Mouse (Mus musculus): ENCODE measurements around the gene Vmo1.
"Not testable (repeated sequence)": the region's sequence is repeated elsewhere in the genome, so short reads cannot be mapped to it uniquely, and the experiment has no call there.

Gene Vmo1

DNA sequence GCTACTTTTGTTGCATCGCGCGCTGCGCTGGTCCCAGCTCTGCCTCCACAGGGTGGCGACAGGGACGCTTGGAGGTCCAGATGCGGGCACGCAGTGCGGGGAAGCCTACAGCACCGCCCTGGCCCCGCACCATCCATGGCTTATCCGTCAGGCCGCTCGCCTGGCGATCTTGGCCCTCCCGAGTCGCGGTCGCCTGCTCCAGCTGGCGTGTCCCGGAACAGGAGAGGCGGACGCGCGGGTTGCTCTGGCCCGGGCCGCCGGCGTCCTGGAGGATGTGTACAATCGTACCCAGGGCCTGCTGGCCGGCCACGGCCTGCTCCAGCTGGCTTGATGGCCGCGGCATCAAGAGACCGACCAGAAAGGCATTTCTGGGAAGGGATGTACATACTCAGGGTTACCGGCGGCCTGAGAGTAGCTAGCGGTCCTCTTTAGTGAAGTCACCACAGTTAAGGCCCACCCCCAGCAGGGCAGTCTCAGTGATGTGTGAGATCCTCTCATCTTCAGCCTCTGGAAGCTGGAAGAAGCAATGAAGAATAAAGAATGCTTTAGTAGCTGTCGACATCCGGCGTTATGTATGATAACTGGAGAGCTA is 5.9 kb upstream of the Vmo1 start:
- in situ Hi-C loops (cut with MboI, MseI), result loop anchor here (5.0 kb wide), 1 partner anchor 237 kb away; no protein-coding TSS in a partner anchor

DNA sequence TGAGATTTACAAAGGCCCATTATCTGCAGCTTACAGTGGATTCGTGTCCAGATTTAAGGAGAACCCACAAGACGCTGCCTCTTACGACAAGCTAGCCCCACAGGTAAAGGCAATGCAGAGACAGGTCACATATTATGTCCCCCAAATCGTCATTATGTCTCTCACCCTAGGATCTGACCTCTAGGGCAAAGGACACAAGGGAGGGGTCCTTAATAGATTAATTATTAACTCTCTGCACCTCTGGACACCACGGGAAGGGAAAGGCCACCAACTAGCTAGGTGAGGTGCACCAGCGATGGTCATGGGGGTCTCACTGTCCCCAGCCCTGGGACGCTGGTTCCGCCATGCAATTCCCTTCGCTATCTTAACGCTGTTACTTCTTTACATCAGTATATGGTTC is 4.5 kb upstream of the Vmo1 start, which contains the start of gene Gltpd2:
Gene Gltpd2, plus strand, starts transcription at position 274 of the 400 bp plus-strand sequence.
- in situ Hi-C loops (cut with MboI, MseI), result no loop called here

- in situ Hi-C loops (cut with MboI, MseI), result no loop called here
These were observed 4.0 kb upstream of the Vmo1 start for GRCm38 (mm10) chr11:70518436-70518835.

- in situ Hi-C loops (cut with MboI, MseI), result no loop called here
These were observed 1.9 kb upstream of the Vmo1 start for GRCm38 (mm10) chr11:70516352-70516751.

DNA sequence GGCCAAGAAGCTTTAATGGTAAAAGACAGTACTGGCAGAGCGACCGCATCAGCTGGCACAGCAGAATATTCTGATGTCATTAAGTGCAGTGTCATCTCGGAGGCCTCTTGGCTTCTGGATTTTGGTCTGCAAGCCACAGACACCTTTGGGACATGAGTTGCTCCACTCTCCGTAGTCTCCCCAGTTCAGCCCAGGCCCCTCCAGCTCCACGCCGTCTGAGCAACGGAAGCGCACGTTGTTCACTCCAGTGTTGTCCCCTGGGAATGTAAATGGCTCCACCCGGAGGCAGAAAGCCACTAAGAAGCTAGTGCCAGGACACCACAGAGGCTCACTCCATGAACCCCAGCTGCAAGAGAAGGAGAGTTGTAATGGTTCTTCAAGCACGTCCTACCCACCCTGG is 896 bp downstream of the Vmo1 start:
- in situ Hi-C loops (cut with MboI, MseI), result no loop called here

- in situ Hi-C loops (cut with MboI, MseI), result no loop called here
These were observed 1.6 kb downstream of the Vmo1 start for GRCm38 (mm10) chr11:70512709-70513342.

GRCm38 (mm10) chr11:70511825-70512224 is 2.6 kb downstream of the Vmo1 start:
- in situ Hi-C loops (cut with MboI, MseI), result no loop called here

DNA sequence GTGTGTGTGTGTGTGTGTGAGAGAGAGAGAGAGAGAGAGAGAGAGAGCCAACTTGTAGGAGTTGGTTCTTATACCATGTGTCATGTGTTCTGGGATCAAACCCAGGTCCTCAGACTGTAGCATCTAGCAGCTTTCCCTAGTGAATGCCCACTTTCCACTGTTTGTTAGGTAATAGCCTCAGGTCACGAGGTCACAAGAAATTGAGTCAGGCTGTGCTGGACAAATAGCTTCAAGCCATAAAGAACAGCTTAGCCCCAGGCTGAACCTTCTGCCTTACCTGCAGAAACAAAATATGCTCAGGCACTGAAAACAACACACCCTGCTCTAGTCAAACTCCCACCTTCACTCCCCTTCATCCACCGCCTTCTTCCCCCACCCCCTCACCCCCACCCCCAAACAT is 3.2 kb downstream of the Vmo1 start:
- in situ Hi-C loops (cut with MboI, MseI), result no loop called here

DNA sequence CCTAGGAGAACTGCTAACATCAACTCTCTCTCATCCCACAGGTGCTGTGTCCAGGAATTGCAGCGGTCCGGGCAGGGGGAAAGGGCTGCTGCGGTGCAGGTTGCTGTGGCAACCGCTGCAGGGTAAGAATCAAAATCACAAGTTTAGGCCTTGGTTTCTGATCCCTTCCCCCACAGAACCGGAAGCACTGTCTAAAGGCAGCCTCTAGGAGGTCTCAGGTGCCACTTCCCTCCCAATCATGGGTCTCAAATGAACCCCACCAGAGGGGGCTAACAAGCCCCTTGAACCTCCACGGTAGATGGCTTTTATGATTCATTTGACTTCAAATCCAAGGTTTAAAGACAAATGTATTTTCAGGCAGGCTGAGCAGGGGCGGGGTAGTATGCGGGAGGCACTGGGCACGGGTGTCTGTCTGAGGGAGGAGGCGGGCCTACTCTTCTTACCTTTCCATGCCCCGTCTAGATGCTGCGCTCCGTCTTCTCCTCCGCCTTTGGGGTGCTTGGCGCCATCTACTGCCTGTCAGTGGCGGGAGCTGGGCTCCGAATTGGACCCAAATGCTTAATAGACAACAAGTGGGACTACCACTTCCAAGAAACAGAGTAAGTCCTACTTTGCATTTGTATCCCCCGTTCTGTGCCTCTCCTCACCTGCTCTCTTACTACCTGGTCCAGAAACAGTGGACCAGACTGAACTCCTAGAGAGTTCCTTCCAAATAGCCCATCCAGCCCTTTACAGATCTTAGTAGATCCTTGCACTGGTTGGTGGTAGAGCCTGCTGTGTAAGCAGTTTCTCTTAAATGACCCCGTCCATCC is 4.5 kb downstream of the Vmo1 start:
- in situ Hi-C loops (cut with MboI, MseI), result loop anchor here (5.0 kb wide), 1 partner anchor 98 kb away; the partner anchor contains the start of gene Pelp1

DNA sequence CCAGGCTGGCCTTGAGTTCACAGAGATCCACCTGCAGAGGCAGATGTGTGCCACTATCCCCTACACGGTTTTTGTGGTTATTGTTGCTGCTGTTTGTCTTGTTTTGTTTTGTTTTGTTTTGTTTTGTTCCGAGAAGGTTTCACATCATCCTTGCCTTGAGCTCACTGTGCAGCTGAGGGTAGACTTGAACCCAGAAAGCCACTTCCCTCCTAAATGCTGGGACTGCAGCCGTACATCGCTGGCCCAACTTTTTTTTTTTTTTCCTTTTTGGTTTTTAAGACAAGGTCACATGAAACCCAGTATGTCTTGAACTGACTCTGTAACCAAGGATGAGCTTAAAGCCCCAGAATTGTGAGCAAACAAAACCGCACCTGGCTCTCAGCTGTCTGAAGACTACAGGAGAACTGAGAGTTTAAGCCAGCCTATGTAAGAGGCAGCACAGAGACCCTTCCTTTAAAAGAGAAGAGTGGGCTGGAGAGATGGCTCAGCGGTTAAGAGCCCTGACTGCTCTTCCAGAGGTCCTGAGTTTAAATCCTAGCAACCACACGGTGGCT is 7.4 kb downstream of the Vmo1 start:
- in situ Hi-C loops (cut with MboI, MseI), result loop anchor here (5.0 kb wide), 1 partner anchor 95 kb away; the partner anchor contains the start of gene Pelp1

- in situ Hi-C loops (cut with MboI, MseI), result loop anchor here (5.0 kb wide), 1 partner anchor 94 kb away; the partner anchor contains the start of gene Pelp1
These were observed 8.0 kb downstream of the Vmo1 start for GRCm38 (mm10) chr11:70506385-70506784.

- in situ Hi-C loops (cut with MboI, MseI), result loop anchor here (5.0 kb wide), 1 partner anchor 93 kb away; the partner anchor contains the start of gene Pelp1
These were observed 9.4 kb downstream of the Vmo1 start, which contains the start of gene Tm4sf5 for GRCm38 (mm10) chr11:70504970-70505369. TSS of gene Tm4sf5 (plus strand) at chr11:70505244.

DNA sequence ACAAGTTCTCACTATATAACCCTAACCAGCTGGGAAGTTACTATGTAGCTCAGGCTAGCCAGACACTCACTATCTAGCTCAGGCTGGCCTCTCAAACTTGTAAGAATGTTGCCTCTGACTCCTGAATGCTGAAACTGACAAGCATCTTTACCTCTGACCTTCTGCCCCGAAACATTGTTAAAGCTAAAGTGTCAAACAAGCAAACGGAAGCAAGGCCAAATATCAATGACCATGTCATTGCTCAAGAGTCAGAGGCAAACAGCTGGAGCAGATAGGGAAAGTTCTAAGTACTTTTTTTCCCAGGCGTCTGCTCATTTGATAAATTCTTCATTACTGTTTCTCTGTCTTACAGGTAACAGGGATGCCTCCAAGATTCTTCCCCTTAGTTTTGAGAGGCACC is 12.4 kb downstream of the Vmo1 start:
- in situ Hi-C loops (cut with MboI, MseI), result no loop called here

DNA sequence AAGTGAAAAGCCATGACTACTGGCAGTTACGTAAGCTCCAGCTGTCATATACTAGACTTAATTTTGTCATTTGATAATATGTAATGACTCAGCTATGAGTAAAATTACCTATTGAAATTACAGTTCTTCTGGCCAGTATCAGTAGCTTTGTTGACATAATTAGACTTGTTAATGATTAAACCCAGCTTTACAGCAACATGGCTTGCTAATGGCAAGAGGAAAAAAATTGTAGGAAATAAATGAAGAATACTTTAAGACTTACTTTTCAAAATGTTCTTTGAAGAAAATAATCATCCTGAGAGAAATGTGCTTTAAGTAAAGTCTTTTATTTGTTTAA is 14.0 kb downstream of the Vmo1 start:
- in situ Hi-C loops (cut with MboI, MseI), result no loop called here

DNA sequence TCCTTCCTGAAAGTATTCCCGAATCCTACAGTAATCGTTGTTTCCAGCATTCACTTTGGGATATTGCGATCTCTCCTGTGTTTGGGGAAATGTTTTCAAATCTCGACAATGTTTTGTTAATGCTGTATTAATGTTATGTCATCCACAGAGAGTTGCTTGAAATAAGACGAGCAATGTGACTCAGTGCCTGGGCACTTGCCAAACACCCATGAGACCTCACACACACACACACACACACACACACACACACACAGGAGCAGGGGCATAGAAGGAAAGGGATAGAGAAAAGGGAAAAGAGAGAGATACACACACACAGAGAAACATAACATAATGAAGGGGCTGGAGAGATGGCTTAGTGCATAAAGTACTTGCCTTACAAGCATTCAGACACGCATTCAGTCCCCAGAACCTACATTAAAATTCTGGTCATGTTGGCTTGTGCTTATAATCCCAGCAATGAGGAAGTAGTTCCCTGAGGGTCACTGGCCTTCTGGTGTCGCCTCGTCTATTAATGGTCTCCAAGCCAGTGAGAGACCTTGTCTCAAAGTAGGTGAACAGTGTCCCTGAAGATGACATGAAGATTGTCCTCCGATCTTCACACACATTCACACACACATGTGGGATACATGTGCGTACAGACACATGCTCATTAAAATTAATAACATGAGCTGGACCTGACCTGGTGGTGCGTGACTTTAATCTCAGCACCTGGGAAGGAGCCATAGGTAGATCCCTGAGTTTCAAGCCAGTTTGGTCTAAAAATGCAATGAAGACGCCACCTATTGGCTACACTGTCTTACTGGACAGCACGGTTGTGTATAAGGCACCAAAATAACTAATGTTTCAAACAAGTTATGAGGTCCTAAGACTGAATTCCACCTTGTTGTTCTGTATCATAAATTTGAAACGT is 14.6 kb downstream of the Vmo1 start:
- in situ Hi-C loops (cut with MboI, MseI), result no loop called here

DNA sequence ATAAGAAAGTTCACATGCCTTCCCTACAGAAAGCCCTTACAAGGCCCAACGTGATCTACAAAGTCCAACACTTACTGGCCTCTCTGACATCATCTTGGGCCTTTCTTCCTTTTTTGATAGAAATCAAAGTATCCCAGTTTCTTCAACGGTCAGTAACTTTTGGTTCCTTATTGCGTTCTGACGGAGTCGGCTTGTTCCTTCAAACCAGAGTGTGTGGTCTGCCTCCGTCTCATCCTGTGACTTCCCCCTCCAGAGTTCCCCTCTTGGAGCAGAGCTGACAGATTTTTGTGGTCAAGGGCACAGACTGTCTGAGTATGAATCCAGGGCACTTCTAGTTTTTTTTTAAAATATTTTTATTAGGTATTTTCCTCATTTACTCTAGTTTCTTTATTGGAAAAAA is 24.7 kb downstream of the Vmo1 start:
- in situ Hi-C loops (cut with MboI, MseI), result no loop called here

DNA sequence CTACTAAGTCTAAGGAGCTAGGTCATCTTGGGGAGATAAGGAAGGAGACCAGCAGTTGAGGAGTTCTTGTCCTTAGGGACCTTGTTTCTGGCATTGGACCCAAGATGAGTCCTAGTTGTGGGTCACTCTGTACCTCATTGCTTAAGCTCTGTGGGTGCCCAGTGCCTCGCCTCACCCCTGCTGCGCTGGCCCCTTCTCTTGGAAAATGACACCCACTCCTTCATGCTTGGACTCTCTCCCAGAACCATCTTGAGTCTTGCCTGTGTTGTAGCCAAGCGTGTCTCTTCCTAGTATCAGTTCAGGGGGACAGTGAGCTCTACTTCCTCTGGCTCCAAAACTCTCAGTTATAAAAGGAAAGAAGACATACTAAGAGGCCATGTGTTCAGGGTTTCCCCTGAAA is 25.3 kb downstream of the Vmo1 start:
- in situ Hi-C loops (cut with MboI, MseI), result no loop called here

- in situ Hi-C loops (cut with MboI, MseI), result no loop called here
These were observed 26.6 kb downstream of the Vmo1 start for GRCm38 (mm10) chr11:70487816-70488215.

- in situ Hi-C loops (cut with MboI, MseI), result no loop called here
These were observed 28.9 kb downstream of the Vmo1 start for GRCm38 (mm10) chr11:70485498-70485897.

GRCm38 (mm10) chr11:70474872-70475534 is 39.4 kb downstream of the Vmo1 start:
- in situ Hi-C loops (cut with MboI, MseI), result no loop called here

DNA sequence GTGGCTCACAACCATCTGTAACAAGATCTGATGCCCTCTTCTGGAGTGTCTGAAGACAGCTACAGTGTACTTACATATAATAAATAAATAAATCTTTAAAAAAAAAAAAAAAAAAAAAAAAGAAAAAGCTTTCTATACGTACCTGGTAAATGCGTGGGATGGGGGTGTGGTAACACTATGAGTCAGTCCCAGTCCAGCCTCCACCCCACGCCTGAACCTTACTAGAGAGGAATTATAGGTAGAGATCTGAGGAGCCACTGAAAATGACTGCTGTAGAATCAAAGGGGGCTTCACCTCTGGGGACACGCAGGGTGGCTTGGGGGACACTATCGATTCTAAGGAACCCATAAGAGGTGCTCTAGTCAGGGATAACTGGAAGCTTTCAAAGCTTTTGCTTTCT is 41.1 kb downstream of the Vmo1 start:
- in situ Hi-C loops (cut with MboI, MseI), result not testable (repeated sequence)
